Comparison of ENCODE assay signal across 10 mouse cellular contexts in genomic region chr9:44483041-44483509, GRCm38 (mm10). TPM values are rescaled to one million over a fixed set of nuclear protein-coding genes. Genes with fewer than 3 reads are reported as not detected.
DNase-seq lines count a peak whose midpoint lies in the region; ATAC-seq and TF ChIP-seq lines count a peak whose summit lies in the region.
"Had no signal": no experiment of that assay in that cellular context is flagged by ENCODE, and none has a peak within 500 bp of the region (broad histone marks: within the 10 kb centered on the region; RNA-seq: fewer than 3 reads in every experiment).

No protein-coding gene starts in this region.

- H3K27ac ChIP-seq in heart, adult 2 months, result peak overlapping the region; percentile 93
- no peak overlapping the region for H3K27ac ChIP-seq in ES-Bruce4 (ENCODE audit: insufficient read depth, low read length)
- H3K27ac ChIP-seq in forebrain, embryonic 15.5 days (replicated peaks), result peak overlapping the region; percentile 99
- peak overlapping the region; percentile 98 for H3K27ac ChIP-seq in limb, embryonic 13.5 days

- peaks cover 2% of the 10 kb centered on the region; the same call in 1 of the 2 replicates for H3K36me3 ChIP-seq in heart, adult 2 months (ENCODE audit: control insufficient read depth, insufficient read depth, low read length)
- H3K36me3 ChIP-seq in ES-Bruce4 (ENCODE audit: control insufficient read depth, insufficient read depth, low read length, poor library complexity, severe bottlenecking), result no peaks in the 10 kb centered on the region
- no peaks in the 10 kb centered on the region for H3K36me3 ChIP-seq in forebrain, embryonic 15.5 days
- peaks cover 2% of the 10 kb centered on the region; the same call in 1 of the 2 replicates for H3K36me3 ChIP-seq in limb, embryonic 13.5 days

- TF ChIP-seq CTCF in heart, adult 2 months (IDR thresholded peaks at IDR 0.05), result no peak
- TF ChIP-seq CTCF in ES-Bruce4 (IDR thresholded peaks at IDR 0.05; ENCODE audit: low read depth, low read length), result no peak

- no peak for TF ChIP-seq EP300 in heart, adult 2 months (IDR thresholded peaks at IDR 0.05; ENCODE audit: insufficient read depth, low read depth, low read length)
- no peak for TF ChIP-seq EP300 in ES-Bruce4 (IDR thresholded peaks at IDR 0.05; ENCODE audit: insufficient read depth, low read depth, low read length)

- no peaks in the 10 kb centered on the region for H3K27me3 ChIP-seq in heart, adult 2 months (ENCODE audit: control insufficient read depth, insufficient read depth, low read length)
- no peaks in the 10 kb centered on the region for H3K27me3 ChIP-seq in ES-Bruce4 (ENCODE audit: control insufficient read depth, insufficient read depth, low read length, poor library complexity, severe bottlenecking)
- no peaks in the 10 kb centered on the region for H3K27me3 ChIP-seq in forebrain, embryonic 15.5 days
- no peaks in the 10 kb centered on the region for H3K27me3 ChIP-seq in limb, embryonic 13.5 days
- H3K27me3 ChIP-seq: Patski had no signal

- no peaks in the 10 kb centered on the region for H3K9me3 ChIP-seq in ES-Bruce4 (replicated peaks; ENCODE audit: control insufficient read depth, insufficient read depth, low read length, poor library complexity, severe bottlenecking)
- no peaks in the 10 kb centered on the region for H3K9me3 ChIP-seq in forebrain, embryonic 15.5 days
- no peaks in the 10 kb centered on the region for H3K9me3 ChIP-seq in limb, embryonic 13.5 days

- peaks cover 24% of the 10 kb centered on the region for H3K4me1 ChIP-seq in heart, adult 2 months (ENCODE audit: control insufficient read depth, insufficient read depth, low read length)
- H3K4me1 ChIP-seq in ES-Bruce4 (ENCODE audit: control insufficient read depth, insufficient read depth, low read length), result peaks cover 8% of the 10 kb centered on the region
- H3K4me1 ChIP-seq in forebrain, embryonic 15.5 days, result peaks cover 70% of the 10 kb centered on the region
- H3K4me1 ChIP-seq in limb, embryonic 13.5 days, result peaks cover 60% of the 10 kb centered on the region

- under 1% methylated on average over 35 of the region's 39 CpGs for WGBS in heart, adult 2 months
- under 1% methylated on average over 39 of the region's 39 CpGs for WGBS in forebrain, embryonic 15.5 days
- under 1% methylated on average over 31 of the region's 39 CpGs for WGBS in limb, embryonic 13.5 days

- intact Hi-C loops in heart, adult 2 months (cut with DNase I), result loop anchor here (10.0 kb wide), 1 partner anchor 398 kb away; no protein-coding TSS in a partner anchor

- no peaks in the 10 kb centered on the region for H3K79me2 ChIP-seq in heart, adult 2 months (replicated peaks; ENCODE audit: control insufficient read depth, insufficient read depth, low read length)

- no peak for DNase-seq in heart, adult 2 months
- no peak for DNase-seq in heart, adult 9 months (ENCODE audit: low spot score in 2 of 2)
- DNase-seq in neural tube, embryonic 10.5 days (ENCODE audit: extremely low spot score, low spot score), result peak; percentile 59
- no peak for DNase-seq in adrenal gland, adult 8-10 months

- no peak for ATAC-seq in forebrain, embryonic 15.5 days (replicated peaks)
- ATAC-seq in limb, embryonic 13.5 days (ENCODE audit: low FRiP score, low read depth), result no peak
- no peak for ATAC-seq in monocyte, adult 5-6 weeks (replicated peaks; ENCODE audit: insufficient number of reproducible peaks, low FRiP score, low TSS enrichment, poor library complexity, severe bottlenecking)

- no peak for TF ChIP-seq POLR2A in heart, adult 2 months (IDR thresholded peaks at IDR 0.05; ENCODE audit: insufficient read depth, low read depth, low read length)
- TF ChIP-seq POLR2A in ES-Bruce4 (IDR thresholded peaks at IDR 0.05; ENCODE audit: insufficient read depth, low read length), result no peak

- peak overlapping the region; percentile 87 for H3K4me2 ChIP-seq in forebrain, embryonic 15.5 days (replicated peaks)
- peak overlapping the region; percentile 97 for H3K4me2 ChIP-seq in limb, embryonic 13.5 days (replicated peaks)

- peak overlapping the region; percentile 75 for H3K4me3 ChIP-seq in heart, adult 2 months
- H3K4me3 ChIP-seq in ES-Bruce4 (ENCODE audit: low read depth, low read length), result peak overlapping the region; percentile 94
- peak overlapping the region; percentile 97 for H3K4me3 ChIP-seq in forebrain, embryonic 15.5 days
- H3K4me3 ChIP-seq in limb, embryonic 13.5 days, result peak overlapping the region; percentile 98

- H3K9ac ChIP-seq in heart, adult 2 months (ENCODE audit: low read depth, low read length), result peak overlapping the region; percentile 83
- H3K9ac ChIP-seq in ES-Bruce4 (ENCODE audit: low read depth, poor library complexity, severe bottlenecking), result peak overlapping the region; percentile 92
- H3K9ac ChIP-seq in forebrain, embryonic 15.5 days (replicated peaks), result peak overlapping the region; percentile 99
- H3K9ac ChIP-seq in limb, embryonic 13.5 days, result peak overlapping the region; percentile 99

RNA-seq across cellular contexts. Expression of gene Bcl9l, which starts 0.5 kb away (rescaled TPM):
- total RNA-seq in heart, adult 2 months (2021), result 10 to 100 TPM; 44.5 to 58.7 TPM
- 15.3 and 21.5 TPM in 2 replicates for polyA plus RNA-seq in heart, adult 2 months (2012; rRNA removed)
- 22.6 and 25.6 TPM in 2 replicates for polyA plus RNA-seq in ES-Bruce4 (2011; ENCODE audit: insufficient read depth, insufficient read length, low read depth, missing spikeins)
- polyA plus RNA-seq in forebrain, embryonic 15.5 days (2015; fragmentation: Nextera tagmentation; extraction: Ambion mirVana), result 13.6 and 14.4 TPM in 2 replicates
- polyA plus RNA-seq in limb, embryonic 13.5 days (2015; fragmentation: Nextera tagmentation; extraction: Ambion mirVana), result 14.5 and 15.0 TPM in 2 replicates
- 2.8 to 14.1 TPM (median 2.8 TPM) in 3 replicates for total RNA-seq in monocyte, adult 5-6 weeks (2017)
- 10 to 100 TPM; 48.9 to 76.1 (median 66.7) TPM for total RNA-seq in adrenal gland, adult 8-10 months (2022)

RNA-seq across cellular contexts. Expression of gene Upk2, which starts 28.3 kb away (rescaled TPM):
- not detected for total RNA-seq in heart, adult 2 months (2021)
- 0.47 and 0.53 TPM in 2 replicates for polyA plus RNA-seq in heart, adult 2 months (2012; rRNA removed)
- polyA plus RNA-seq in ES-Bruce4 (2011; ENCODE audit: insufficient read depth, insufficient read length, low read depth, missing spikeins), result 1.7 and 2.5 TPM in 2 replicates
- polyA plus RNA-seq in forebrain, embryonic 15.5 days (2015; fragmentation: Nextera tagmentation; extraction: Ambion mirVana), result not detected in 2 replicates
- 0.31 and 0.36 TPM in 2 replicates for polyA plus RNA-seq in limb, embryonic 13.5 days (2015; fragmentation: Nextera tagmentation; extraction: Ambion mirVana)
- not detected in 3 replicates for total RNA-seq in monocyte, adult 5-6 weeks (2017)
- total RNA-seq in adrenal gland, adult 8-10 months (2022), result not detected
- total RNA-seq: heart, postnatal 14 days had no signal
- polyA plus RNA-seq: Patski had no signal

RNA-seq across cellular contexts. Expression of gene Foxr1, which starts 42.1 kb away (rescaled TPM):
- total RNA-seq in heart, adult 2 months (2021), result not detected
- polyA plus RNA-seq in heart, adult 2 months (2012; rRNA removed), result not detected in 2 replicates
- 1.3 and 1.8 TPM in 2 replicates for polyA plus RNA-seq in ES-Bruce4 (2011; ENCODE audit: insufficient read depth, insufficient read length, low read depth, missing spikeins)
- polyA plus RNA-seq in forebrain, embryonic 15.5 days (2015; fragmentation: Nextera tagmentation; extraction: Ambion mirVana), result not detected in 2 replicates
- not detected in 2 replicates for polyA plus RNA-seq in limb, embryonic 13.5 days (2015; fragmentation: Nextera tagmentation; extraction: Ambion mirVana)
- total RNA-seq in monocyte, adult 5-6 weeks (2017), result not detected in 3 replicates
- not detected for total RNA-seq in adrenal gland, adult 8-10 months (2022)
- total RNA-seq: heart, postnatal 14 days had no signal
- polyA plus RNA-seq: Patski had no signal
